Mouse (Mus musculus) olfactory bulb, adult 2 months (tissue): ENCODE data around the gene Cox8b.

Experiments used
- CTCF ChIP-seq: fragments of 200-500 bp; IDR thresholded peaks from 2 replicates; pipeline ENCODE4 v1.5.1; 2012; ENCODE audit warnings: low read depth, mild to moderate bottlenecking, low read length, moderate library complexity; ENCODE audit not compliant: insufficient read depth
- POLR2A ChIP-seq: fragments of 200-500 bp; IDR thresholded peaks from 2 replicates; pipeline ENCODE4 v1.6.1; 2012; ENCODE audit warnings: mild to moderate bottlenecking, low read depth, low read length, moderate library complexity; ENCODE audit not compliant: insufficient read depth

- TF ChIP-seq CTCF (no peak), POLR2A (no peak)
Measured at GRCm38 (mm10) chr7:140914031-140914690, 13.9 kb upstream of the Cox8b start.
